Mouse (Mus musculus): ENCODE measurements around the gene Dnajc6. TPM values are rescaled to one million over a fixed set of nuclear protein-coding genes. Genes with fewer than 3 reads are reported as not detected.

Gene Dnajc6
- 100 to 1,000 TPM; 291 to 320 TPM for total RNA-seq (2021)
- long read RNA-seq, experiment 1, full-length matches to known transcripts, result 104 of 319 reads
- long read RNA-seq, experiment 1, partial matches to known transcripts, result 83 of 319 reads
- long read RNA-seq, experiment 1, other reads (novel, unspliced or antisense), result 132 of 319 reads
- long read RNA-seq, experiment 2, full-length matches to known transcripts, result 68 of 235 reads
- long read RNA-seq, experiment 2, partial matches to known transcripts, result 78 of 235 reads
- long read RNA-seq, experiment 2, other reads (novel, unspliced or antisense), result 89 of 235 reads

DNA sequence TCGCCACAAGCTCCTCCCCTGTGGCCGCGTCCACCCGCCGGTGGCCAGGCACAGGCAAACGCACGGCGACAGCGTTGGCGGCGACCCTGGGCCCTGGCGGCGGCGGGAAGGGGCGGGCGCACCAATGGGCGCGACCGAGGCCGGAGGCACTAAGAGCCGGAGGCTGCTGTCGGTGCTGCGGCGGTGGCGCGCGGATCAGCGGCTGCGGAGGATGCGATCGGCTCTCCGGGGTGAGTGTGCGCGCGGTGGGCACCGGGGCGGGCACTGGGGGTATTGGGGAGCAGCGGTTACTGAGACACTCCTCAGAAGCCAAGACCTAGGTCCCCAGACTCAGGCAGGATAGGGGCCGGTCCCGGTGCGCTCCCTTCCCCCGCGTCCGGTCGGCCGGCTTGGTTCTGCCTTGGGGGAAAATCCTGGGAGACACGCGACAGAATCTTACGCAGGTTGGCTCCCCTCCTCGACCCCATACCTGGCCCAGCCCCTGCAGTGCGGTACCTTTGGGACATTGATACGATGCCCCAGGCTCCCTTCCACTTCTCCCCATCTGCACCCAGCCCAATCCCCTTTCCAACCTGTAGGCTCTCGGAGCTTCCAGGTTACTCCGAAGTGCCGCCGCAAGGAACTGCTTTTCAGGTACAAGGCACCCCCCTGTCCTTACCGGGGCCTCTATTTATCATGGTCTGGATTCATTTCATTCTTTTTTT lies at the start of gene Dnajc6:
Gene Dnajc6 (plus strand): TSS at position 115 of the 704 bp plus-strand sequence.
- peak; percentile 39 to 44 for DNase-seq (ENCODE audit: extremely low spot score in 1 of 2, low spot score in 2 of 2)

DNA sequence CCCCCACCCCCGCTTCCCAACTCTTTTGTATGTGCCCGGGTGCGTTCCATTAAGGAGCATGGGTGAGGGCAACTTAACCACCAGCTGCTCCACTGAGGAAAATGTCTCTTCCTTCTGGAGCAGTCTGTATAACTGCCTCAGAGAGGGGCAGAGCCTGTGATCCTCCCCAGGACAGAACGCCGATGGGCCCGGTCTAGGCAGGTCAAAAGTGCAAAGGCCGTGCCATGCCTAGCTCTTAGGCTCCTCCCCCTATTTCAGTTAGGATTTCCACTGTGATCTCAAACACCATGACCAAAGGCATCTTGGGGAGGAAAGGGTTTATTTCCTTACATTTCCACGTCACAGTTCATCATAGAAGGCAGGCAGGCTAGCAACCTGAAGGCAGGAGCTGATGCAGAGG lies 47.7 kb upstream of the Dnajc6 start:
- H3K27ac ChIP-seq, result no peak overlapping the region
- no peak for TF ChIP-seq CTCF (IDR thresholded peaks at IDR 0.05)
- DNase-seq (ENCODE audit: extremely low spot score in 1 of 2, low spot score in 2 of 2), result no peak
- intact Hi-C loops (cut with DNase I), result no loop called here
- no peak overlapping the region for H3K4me3 ChIP-seq

More for the DNA sequence above, at the start of gene Dnajc6:
- TF ChIP-seq CTCF (IDR thresholded peaks at IDR 0.05), result no peak
- peak within 1 kb of the TSS; percentile 74 for H3K4me3 ChIP-seq
- H3K27ac ChIP-seq, result peak within 1 kb of the TSS; percentile 21; the same call in 1 of the 2 replicates
- intact Hi-C loops (cut with DNase I), result no loop called here

DNA sequence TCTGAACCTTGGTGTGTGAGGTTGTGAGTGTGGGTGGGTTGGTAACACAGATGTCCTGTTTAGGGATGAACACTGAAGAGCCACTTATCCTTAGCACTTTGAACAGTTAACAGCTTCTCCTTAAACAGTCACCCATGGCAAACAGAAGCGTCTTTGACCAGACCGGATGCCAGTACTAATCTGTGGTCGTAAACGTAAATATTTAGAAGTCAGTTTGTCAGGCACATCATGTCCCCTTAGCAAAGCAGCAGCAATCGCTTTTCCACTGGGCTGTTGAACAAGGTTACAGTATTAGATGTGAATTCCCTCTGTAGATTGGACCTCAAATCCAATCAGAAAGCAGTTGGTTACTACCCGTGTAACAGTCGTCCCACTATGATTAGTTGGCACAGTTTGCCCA lies 47.1 kb upstream of the Dnajc6 start:
- no peak for TF ChIP-seq CTCF (IDR thresholded peaks at IDR 0.05)
- DNase-seq (ENCODE audit: extremely low spot score in 1 of 2, low spot score in 2 of 2), result no peak
- peak overlapping the region; percentile 72 for H3K27ac ChIP-seq
- H3K4me3 ChIP-seq, result no peak overlapping the region
- intact Hi-C loops (cut with DNase I), result no loop called here

GRCm38 (mm10) chr4:101450150-101450780 lies 46.2 kb upstream of the Dnajc6 start:
- peak; percentile 68 to 74 for DNase-seq (ENCODE audit: extremely low spot score in 1 of 2, low spot score in 2 of 2)
- TF ChIP-seq CTCF (IDR thresholded peaks at IDR 0.05), result no peak
- intact Hi-C loops (cut with DNase I), result loop anchor here (2.0 to 10.0 kb wide), 3 partner anchors 59 to 285 kb away; no protein-coding TSS in a partner anchor
- Histone ChIP-seq H3K27ac (peak overlapping the region; percentile 72), H3K4me3 (no peak overlapping the region)

DNA sequence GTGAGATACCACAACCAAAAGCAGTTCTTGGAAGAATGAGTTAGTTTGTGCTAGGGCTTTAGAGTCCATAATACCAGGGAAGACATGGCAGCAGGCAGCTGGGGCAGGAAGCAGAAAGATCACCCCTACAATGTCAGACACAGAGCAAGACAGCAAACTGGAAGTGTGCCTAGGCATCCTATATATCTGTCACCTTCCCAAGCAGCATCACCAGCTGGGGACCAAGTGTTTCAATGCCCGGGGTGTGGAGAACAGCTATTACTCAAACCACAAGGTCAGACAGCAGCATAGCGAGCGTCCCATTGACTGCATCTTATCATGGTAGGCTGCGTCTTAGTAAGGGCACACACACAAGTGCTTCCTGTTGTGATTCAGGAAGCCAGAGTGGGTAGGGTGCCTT lies 45.4 kb upstream of the Dnajc6 start:
- Histone ChIP-seq H3K27ac (peak overlapping the region; percentile 69), H3K4me3 (no peak overlapping the region)
- intact Hi-C loops (cut with DNase I), result loop anchor here (2.0 to 10.0 kb wide), 3 partner anchors 60 to 286 kb away; no protein-coding TSS in a partner anchor
- no peak for DNase-seq (ENCODE audit: extremely low spot score in 1 of 2, low spot score in 2 of 2)
- TF ChIP-seq CTCF (IDR thresholded peaks at IDR 0.05), result no peak

DNA sequence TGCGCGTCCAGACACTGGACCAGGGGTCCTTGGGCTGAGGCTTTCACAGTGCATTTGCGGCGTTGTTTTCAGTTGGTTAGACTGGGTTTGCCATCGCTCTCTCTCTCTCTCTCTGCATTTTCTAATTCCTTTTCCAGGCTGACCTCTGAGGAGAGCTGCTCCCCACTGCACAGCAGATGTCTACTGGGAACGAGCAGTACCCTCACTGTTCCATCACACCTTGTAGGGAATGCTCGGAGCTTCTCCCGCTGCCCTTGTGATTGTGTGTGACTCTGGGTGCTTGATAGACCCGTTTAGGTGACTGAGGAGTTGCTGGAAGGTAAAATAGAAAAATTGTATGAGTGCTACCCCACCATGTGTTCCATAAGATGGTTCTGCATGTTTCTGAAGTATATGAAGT lies 43.6 kb upstream of the Dnajc6 start:
- DNase-seq (ENCODE audit: extremely low spot score in 1 of 2, low spot score in 2 of 2), result no peak
- Histone ChIP-seq H3K4me3 (no peak overlapping the region), H3K27ac (no peak overlapping the region)
- intact Hi-C loops (cut with DNase I), result loop anchor here (5.0 to 10.0 kb wide), 2 partner anchors 96 to 288 kb away; no protein-coding TSS in a partner anchor
- TF ChIP-seq CTCF (IDR thresholded peaks at IDR 0.05), result no peak

DNA sequence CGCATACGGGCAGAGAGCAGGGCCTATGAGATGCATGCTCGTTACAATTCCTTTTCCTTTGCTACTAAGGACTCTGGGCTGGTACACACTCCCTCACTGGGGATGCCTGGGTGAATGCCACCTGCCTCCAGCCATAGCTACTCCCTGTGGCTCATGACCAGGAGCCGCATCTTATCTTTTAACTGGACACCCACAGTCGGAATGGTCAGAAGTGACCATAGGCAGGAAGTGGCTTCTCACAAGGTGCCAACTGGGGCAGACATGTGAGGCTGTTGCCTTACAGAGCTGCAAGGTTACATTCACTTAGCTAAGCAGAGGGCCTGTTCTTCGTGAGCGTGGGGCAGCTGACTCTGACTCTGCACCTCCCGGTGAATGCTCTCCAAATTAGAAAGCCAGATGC lies 39.3 kb upstream of the Dnajc6 start:
- intact Hi-C loops (cut with DNase I), result loop anchor here (5.0 to 10.0 kb wide), 2 partner anchors 35 to 292 kb away; no protein-coding TSS in a partner anchor
- no peak overlapping the region for H3K27ac ChIP-seq
- DNase-seq (ENCODE audit: extremely low spot score in 1 of 2, low spot score in 2 of 2), result no peak
- no peak overlapping the region for H3K4me3 ChIP-seq
- no peak for TF ChIP-seq CTCF (IDR thresholded peaks at IDR 0.05)

DNA sequence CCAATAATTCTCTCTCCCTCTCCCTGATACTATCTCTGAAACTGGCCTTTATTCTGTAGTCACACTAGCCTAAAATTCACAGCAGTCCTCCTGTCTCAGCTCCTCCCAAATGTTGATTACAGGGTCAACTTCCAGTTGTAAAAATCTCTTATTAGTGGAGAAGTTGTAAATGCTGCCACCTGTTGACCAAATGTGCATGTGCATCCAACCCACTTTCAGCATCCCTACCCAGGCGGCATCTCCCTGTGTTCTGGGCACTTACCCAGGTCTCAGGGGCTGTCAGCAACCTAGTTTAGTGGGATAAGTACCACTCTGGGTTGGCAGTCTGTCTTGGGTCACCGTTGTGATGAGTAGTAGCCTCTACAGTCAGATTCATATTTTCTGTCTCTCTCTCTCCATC lies 38.1 kb upstream of the Dnajc6 start:
- H3K27ac ChIP-seq, result no peak overlapping the region
- peak; percentile 78 for TF ChIP-seq CTCF (IDR thresholded peaks at IDR 0.05)
- peak; percentile 48 to 62 for DNase-seq (ENCODE audit: extremely low spot score in 1 of 2, low spot score in 2 of 2)
- H3K4me3 ChIP-seq, result no peak overlapping the region
- intact Hi-C loops (cut with DNase I), result loop anchor here (2.0 to 10.0 kb wide), 3 partner anchors 36 to 294 kb away; no protein-coding TSS in a partner anchor

GRCm38 (mm10) chr4:101459358-101459757 lies 37.1 kb upstream of the Dnajc6 start:
- TF ChIP-seq CTCF (IDR thresholded peaks at IDR 0.05), result no peak
- peak overlapping the region; percentile 5; the same call in 1 of the 2 replicates for H3K27ac ChIP-seq
- intact Hi-C loops (cut with DNase I), result loop anchor here (2.0 to 10.0 kb wide), 3 partner anchors 37 to 295 kb away; no protein-coding TSS in a partner anchor
- no peak for DNase-seq (ENCODE audit: extremely low spot score in 1 of 2, low spot score in 2 of 2)
- H3K4me3 ChIP-seq, result no peak overlapping the region

- intact Hi-C loops (cut with DNase I), result no loop called here
- H3K4me3 ChIP-seq, result no peak overlapping the region
- DNase-seq (ENCODE audit: extremely low spot score in 1 of 2, low spot score in 2 of 2), result no peak
- no peak for TF ChIP-seq CTCF (IDR thresholded peaks at IDR 0.05)
- H3K27ac ChIP-seq, result no peak overlapping the region
Observed at GRCm38 (mm10) chr4:101460114-101460513, 36.3 kb upstream of the Dnajc6 start.

DNA sequence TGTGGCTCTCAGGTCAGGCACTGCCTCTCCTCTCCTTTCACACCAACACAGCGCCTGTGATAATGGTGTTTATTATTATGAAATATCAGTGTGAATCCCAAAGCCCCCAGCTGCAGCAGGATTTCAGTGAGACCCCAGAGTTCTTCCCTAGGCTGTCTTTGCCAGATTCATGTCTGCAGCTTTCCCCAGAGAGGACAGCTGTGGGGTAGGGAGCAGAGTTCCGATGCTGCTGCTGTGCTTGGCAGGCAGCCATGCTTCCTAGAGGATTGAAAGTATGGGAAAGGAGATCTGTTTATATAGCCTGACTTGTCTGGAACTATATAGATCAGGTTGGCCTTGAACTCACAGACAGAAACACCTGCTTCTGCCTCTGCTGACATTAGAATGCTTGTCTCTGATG lies 34.4 kb upstream of the Dnajc6 start:
- no peak for DNase-seq (ENCODE audit: extremely low spot score in 1 of 2, low spot score in 2 of 2)
- intact Hi-C loops (cut with DNase I), result no loop called here
- no peak overlapping the region for H3K4me3 ChIP-seq
- H3K27ac ChIP-seq, result no peak overlapping the region
- TF ChIP-seq CTCF (IDR thresholded peaks at IDR 0.05), result no peak

DNA sequence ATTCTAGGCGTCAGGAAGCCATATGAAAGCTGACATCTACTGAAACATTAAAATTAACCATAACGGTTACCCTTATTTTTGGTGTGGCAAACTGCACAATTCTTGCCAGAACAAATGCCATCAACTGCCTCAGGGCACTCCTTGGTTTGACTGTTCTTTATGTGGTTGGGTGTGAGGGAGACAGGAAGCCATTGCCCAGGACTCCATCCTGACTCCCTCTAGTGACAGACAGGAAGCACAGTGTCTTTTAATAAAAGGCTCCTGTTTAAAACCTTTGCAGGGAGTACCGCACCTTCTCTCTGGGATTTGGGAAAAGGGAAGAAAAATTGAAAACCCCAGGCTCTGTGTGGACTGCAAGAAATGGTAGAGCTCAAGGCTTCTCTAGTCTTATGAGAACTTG lies 30.2 kb upstream of the Dnajc6 start:
- no peak for DNase-seq (ENCODE audit: extremely low spot score in 1 of 2, low spot score in 2 of 2)
- intact Hi-C loops (cut with DNase I), result no loop called here
- Histone ChIP-seq H3K27ac (no peak overlapping the region), H3K4me3 (no peak overlapping the region)
- TF ChIP-seq CTCF (IDR thresholded peaks at IDR 0.05), result peak; percentile 20

All from left cerebral cortex, adult 2 months (tissue).